Mouse (Mus musculus) cerebellum, adult 2 months (tissue): ENCODE data around the gene Krtap5-3. TPM values are rescaled to one million over a fixed set of nuclear protein-coding genes. Genes with fewer than 3 reads are reported as not detected.
A peak's percentile ranks its signal among the peaks of the same experiment; 100 is the strongest.
"Not testable (repeated sequence)": the region's sequence is repeated elsewhere in the genome, so short reads cannot be mapped to it uniquely, and the experiment has no call there.

ENCODE experiments used
- DNase-seq, 2 experiments: peaks; one replicate each; pipeline ENCODE4 v3.0.0; 2021
- H3K27ac ChIP-seq: fragments of 200-500 bp; 2 replicates; pipeline ENCODE4 v1.5.1; 2012; ENCODE audit warnings: low read length, control low read depth, inconsistent platforms; ENCODE audit not compliant: insufficient read depth
- H3K27me3 ChIP-seq: fragments of 200-500 bp; 2 replicates; pipeline ENCODE4 v1.6.1; 2012; ENCODE audit warnings: inconsistent platforms, mild to moderate bottlenecking, low read length, moderate library complexity; ENCODE audit not compliant: control insufficient read depth, insufficient read depth
- H3K4me1 ChIP-seq: fragments of 200-500 bp; 2 replicates; pipeline ENCODE4 v1.6.1; 2011; ENCODE audit warnings: low read length; ENCODE audit not compliant: control insufficient read depth, insufficient read depth
- H3K4me3 ChIP-seq: fragments of 200-500 bp; replicated peaks from 2 replicates; pipeline ENCODE3; 2011; ENCODE audit warnings: mild to moderate bottlenecking, low read depth, low read length, control low read depth; ENCODE audit not compliant: insufficient read depth
- CTCF ChIP-seq: fragments of 200-500 bp; IDR thresholded peaks from 2 replicates; pipeline ENCODE4 v1.5.1; 2011; ENCODE audit warnings: low read depth, mild to moderate bottlenecking, control low read depth, low read length, moderate library complexity, borderline replicate concordance; ENCODE audit not compliant: insufficient read depth
- POLR2A ChIP-seq: fragments of 200-500 bp; IDR thresholded peaks from 2 replicates; pipeline ENCODE4 v1.6.1; 2011; ENCODE audit warnings: low read length, control low read depth, borderline replicate concordance; ENCODE audit not compliant: insufficient read depth
- WGBS: fragments of 180-500 bp; shearing (Covaris S2); methylation state at CpG from one replicate; pipeline ENCODE4 v1.1.7; 2018; 5-methylcytosine and 5-hydroxymethylcytosine counted together
- polyA plus RNA-seq: library from polyadenylated mRNA; depleted of rRNA; stranded (reverse); fragments of >200 nt; gene quantifications from 2 replicates; pipeline ENCODE4 v1.2.3, GENCODE M21; 2012; rRNA removed

Krtap5-3 gene
- polyA plus RNA-seq: not detected in 2 replicates

- Histone ChIP-seq H3K27me3 (no peaks in the 10 kb centered on the region), H3K27ac (no peak within 1 kb of the TSS), H3K4me3 (no peak within 1 kb of the TSS), H3K4me1 (no peaks in the 10 kb centered on the region)
- 60% methylated on average over 1 of the region's 1 CpGs for WGBS
- DNase-seq: no peak
- TF ChIP-seq POLR2A (no peak), CTCF (no peak)
Observed at GRCm38 (mm10) chr7:142201064-142201463, at the start of gene Krtap5-3. TSS of gene Krtap5-3 (plus strand) at chr7:142201364.

- TF ChIP-seq POLR2A (no peak), CTCF (no peak)
- no peaks in the 10 kb centered on the region for H3K27me3 ChIP-seq
- 35% methylated on average over 4 of the region's 4 CpGs for WGBS
- peak in 1 of 2 experiments; percentile 2 for DNase-seq
- no peaks in the 10 kb centered on the region for H3K4me1 ChIP-seq
- no peak overlapping the region for H3K27ac ChIP-seq
- H3K4me3 ChIP-seq: no peak overlapping the region
Observed at GRCm38 (mm10) chr7:142152191-142152590, 49.0 kb upstream of the Krtap5-3 start.

- no peak for DNase-seq
- WGBS: 25% methylated on average over 1 of the region's 1 CpGs
- no peaks in the 10 kb centered on the region for H3K4me1 ChIP-seq
- H3K4me3 ChIP-seq: no peak overlapping the region
- H3K27me3 ChIP-seq: no peaks in the 10 kb centered on the region
- no peak for TF ChIP-seq POLR2A
- TF ChIP-seq CTCF: no peak
- no peak overlapping the region for H3K27ac ChIP-seq
Observed at GRCm38 (mm10) chr7:142155308-142155707, 45.9 kb upstream of the Krtap5-3 start.

- not testable (repeated sequence) for H3K4me1 ChIP-seq, H3K27me3 ChIP-seq, H3K4me3 ChIP-seq, H3K27ac ChIP-seq, DNase-seq
- WGBS: 50% methylated on average over 2 of the region's 2 CpGs
Observed at GRCm38 (mm10) chr7:142157013-142157412, 44.2 kb upstream of the Krtap5-3 start, which contains the start of gene Gm29735. TSS of gene Gm29735 (minus strand) at chr7:142157113.

GRCm38 (mm10) chr7:142159366-142159765, 41.8 kb upstream of the Krtap5-3 start:
- Histone ChIP-seq H3K27ac (no peak overlapping the region), H3K4me1 (no peaks in the 10 kb centered on the region), H3K4me3 (no peak overlapping the region), H3K27me3 (no peaks in the 10 kb centered on the region)
- DNase-seq: no peak
- 86% methylated on average over 3 of the region's 3 CpGs for WGBS
- TF ChIP-seq POLR2A: no peak
- no peak for TF ChIP-seq CTCF

GRCm38 (mm10) chr7:142165639-142166038, 35.5 kb upstream of the Krtap5-3 start, which contains the start of gene Gm4553:
TSS of gene Gm4553 (minus strand) at chr7:142165739.
- not testable (repeated sequence) for H3K27me3 ChIP-seq, H3K4me3 ChIP-seq, H3K27ac ChIP-seq, H3K4me1 ChIP-seq, DNase-seq

- Histone ChIP-seq H3K27ac (no peak overlapping the region), H3K27me3 (no peaks in the 10 kb centered on the region), H3K4me1 (no peaks in the 10 kb centered on the region), H3K4me3 (no peak overlapping the region)
- no peak for DNase-seq
- 53% methylated on average over 3 of the region's 3 CpGs for WGBS
- no peak for TF ChIP-seq POLR2A
- TF ChIP-seq CTCF: no peak
Observed at GRCm38 (mm10) chr7:142169836-142170235, 31.3 kb upstream of the Krtap5-3 start.

GRCm38 (mm10) chr7:142175905-142176304, 25.3 kb upstream of the Krtap5-3 start, which contains the start of gene Krtap5-2:
TSS of gene Krtap5-2 (minus strand) at chr7:142176005.
- not testable (repeated sequence) for DNase-seq, H3K4me3 ChIP-seq, H3K27ac ChIP-seq

GRCm38 (mm10) chr7:142178685-142179084, 22.5 kb upstream of the Krtap5-3 start:
- Histone ChIP-seq H3K4me1 (no peaks in the 10 kb centered on the region), H3K4me3 (no peak overlapping the region), H3K27me3 (no peaks in the 10 kb centered on the region), H3K27ac (no peak overlapping the region)
- 93% methylated on average over 1 of the region's 1 CpGs for WGBS
- TF ChIP-seq CTCF (no peak), POLR2A (no peak)
- DNase-seq: no peak

More at GRCm38 (mm10) chr7:142175905-142176304, 25.3 kb upstream of the Krtap5-3 start, which contains the start of gene Krtap5-2:
- not testable (repeated sequence) for H3K4me1 ChIP-seq, H3K27me3 ChIP-seq
